Mouse (Mus musculus) heart, postnatal 0 days (tissue): Measurements from ENCODE around the gene Epb41l4b.

Experiments used
- CTCF ChIP-seq: IDR thresholded peaks from 2 replicates; pipeline ENCODE4 v1.5.1; 2016; ENCODE audit warnings: antibody characterized with exemption, control low read depth, low read depth
- EP300 ChIP-seq: IDR thresholded peaks from 2 replicates; pipeline ENCODE4 v1.6.1; 2016; ENCODE audit warnings: antibody characterized with exemption, low read depth

DNA sequence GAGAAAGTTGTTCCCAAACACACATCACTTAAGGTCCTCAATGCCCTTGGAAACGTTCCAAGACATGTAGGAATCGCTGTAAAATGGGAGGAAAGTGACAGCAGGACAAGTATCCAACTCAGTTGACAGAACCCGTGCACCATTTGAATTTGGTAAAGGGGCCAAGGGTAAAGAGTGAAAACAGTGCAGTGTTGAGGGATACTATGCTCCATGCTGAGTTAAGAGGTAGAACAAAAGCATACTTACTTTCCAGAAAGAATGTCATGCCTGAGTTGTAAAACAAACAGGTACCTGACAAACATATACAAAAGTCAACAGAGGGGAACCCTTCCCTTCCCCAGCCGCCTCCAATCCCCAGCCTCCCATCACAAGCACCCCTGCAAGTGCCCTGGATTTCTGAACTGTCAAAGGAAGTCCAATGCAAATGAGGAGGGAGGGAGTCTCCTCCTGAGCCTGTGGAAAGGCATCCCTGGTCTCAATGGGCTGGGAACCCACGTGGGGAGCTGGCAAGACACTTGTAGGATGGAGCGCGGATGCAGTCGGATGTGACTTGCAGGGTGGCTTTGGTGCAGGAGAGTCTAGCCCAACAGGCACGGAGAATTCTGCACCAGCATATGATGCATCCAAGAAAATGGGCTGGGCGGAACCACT is 57.4 kb downstream of the Epb41l4b start:
- TF ChIP-seq CTCF (no peak), EP300 (no peak)
